Mouse (Mus musculus) left cerebral cortex, adult 8-10 months (tissue): Measurements from ENCODE around the gene Gss. TPM values are rescaled to one million over a fixed set of nuclear protein-coding genes. Genes with fewer than 3 reads are reported as not detected.
A peak's percentile ranks its signal among the peaks of the same experiment; 100 is the strongest.
"Not testable (repeated sequence)": the region's sequence is repeated elsewhere in the genome, so short reads cannot be mapped to it uniquely, and the experiment has no call there.

ENCODE experiments used
- DNase-seq, 2 experiments: peaks; one replicate each; pipeline ENCODE4 v3.0.0; 2022; ENCODE audit warnings: low spot score in 2 of 2
- total RNA-seq, 4 experiments: library from RNA; stranded (reverse); gene quantifications; 2 replicates each; pipeline ENCODE4 v1.2.4; 2022

Gss gene
- total RNA-seq, 4 experiments from 2014 or later = 14.6 to 15.7 (median 15.0) TPM

- DNase-seq = peak; percentile 61 to 84
These were observed 27.2 kb upstream of the Gss start for GRCm38 (mm10) chr2:155619817-155620216.

- DNase-seq = no peak
These were observed 24.4 kb upstream of the Gss start for GRCm38 (mm10) chr2:155616971-155617370.

- no peak for DNase-seq
These were observed 21.3 kb upstream of the Gss start for GRCm38 (mm10) chr2:155613953-155614352.

GRCm38 (mm10) chr2:155613326-155613755, 20.7 kb upstream of the Gss start:
- DNase-seq = no peak

GRCm38 (mm10) chr2:155611834-155612550, 19.4 kb upstream of the Gss start:
- DNase-seq = no peak

- no peak for DNase-seq
These were observed 18.4 kb upstream of the Gss start, which contains the start of gene Myh7b for GRCm38 (mm10) chr2:155610978-155611377. Gene Myh7b, plus strand, starts transcription at chr2:155611212.

- DNase-seq = peak in 1 of 2 experiments; percentile 54
These were observed 13.8 kb upstream of the Gss start for GRCm38 (mm10) chr2:155606360-155606759.

GRCm38 (mm10) chr2:155605236-155605589, 12.6 kb upstream of the Gss start:
- DNase-seq = not testable (repeated sequence)

- no peak for DNase-seq
These were observed 12.1 kb upstream of the Gss start for GRCm38 (mm10) chr2:155604560-155605235.

- no peak for DNase-seq
These were observed 11.1 kb upstream of the Gss start for GRCm38 (mm10) chr2:155603707-155604106.

- DNase-seq = no peak
These were observed 2.9 kb upstream of the Gss start for GRCm38 (mm10) chr2:155595516-155595915.

GRCm38 (mm10) chr2:155592854-155593283, 259 bp upstream of the Gss start:
- no peak for DNase-seq

- no peak for DNase-seq
These were observed 934 bp downstream of the Gss start for GRCm38 (mm10) chr2:155591676-155592075.

- DNase-seq = no peak
These were observed 1.7 kb downstream of the Gss start for GRCm38 (mm10) chr2:155590876-155591275.

- DNase-seq = no peak
These were observed 3.1 kb downstream of the Gss start for GRCm38 (mm10) chr2:155589521-155589920.

- DNase-seq = no peak
These were observed 4.5 kb downstream of the Gss start for GRCm38 (mm10) chr2:155588136-155588535.

- DNase-seq = no peak
These were observed 7.1 kb downstream of the Gss start for GRCm38 (mm10) chr2:155585486-155585885.

GRCm38 (mm10) chr2:155585082-155585481, 7.5 kb downstream of the Gss start:
- DNase-seq = no peak

- DNase-seq = no peak
These were observed 8.6 kb downstream of the Gss start for GRCm38 (mm10) chr2:155583927-155584530.

- DNase-seq = no peak
These were observed 9.6 kb downstream of the Gss start for GRCm38 (mm10) chr2:155582996-155583395.

- DNase-seq = no peak
These were observed 10.1 kb downstream of the Gss start for GRCm38 (mm10) chr2:155582384-155582995.

- no peak for DNase-seq
These were observed 12.3 kb downstream of the Gss start for GRCm38 (mm10) chr2:155580331-155580730.
